Mouse (Mus musculus): ENCODE measurements around the gene Hbb-bt. TPM values are rescaled to one million over a fixed set of nuclear protein-coding genes. Genes with fewer than 3 reads are reported as not detected.
"Not testable (repeated sequence)": the region's sequence is repeated elsewhere in the genome, so short reads cannot be mapped to it uniquely, and the experiment has no call there.

Gene Hbb-bt
- polyA plus RNA-seq, 1 experiment from 2014 or later: 1,160 TPM

DNA sequence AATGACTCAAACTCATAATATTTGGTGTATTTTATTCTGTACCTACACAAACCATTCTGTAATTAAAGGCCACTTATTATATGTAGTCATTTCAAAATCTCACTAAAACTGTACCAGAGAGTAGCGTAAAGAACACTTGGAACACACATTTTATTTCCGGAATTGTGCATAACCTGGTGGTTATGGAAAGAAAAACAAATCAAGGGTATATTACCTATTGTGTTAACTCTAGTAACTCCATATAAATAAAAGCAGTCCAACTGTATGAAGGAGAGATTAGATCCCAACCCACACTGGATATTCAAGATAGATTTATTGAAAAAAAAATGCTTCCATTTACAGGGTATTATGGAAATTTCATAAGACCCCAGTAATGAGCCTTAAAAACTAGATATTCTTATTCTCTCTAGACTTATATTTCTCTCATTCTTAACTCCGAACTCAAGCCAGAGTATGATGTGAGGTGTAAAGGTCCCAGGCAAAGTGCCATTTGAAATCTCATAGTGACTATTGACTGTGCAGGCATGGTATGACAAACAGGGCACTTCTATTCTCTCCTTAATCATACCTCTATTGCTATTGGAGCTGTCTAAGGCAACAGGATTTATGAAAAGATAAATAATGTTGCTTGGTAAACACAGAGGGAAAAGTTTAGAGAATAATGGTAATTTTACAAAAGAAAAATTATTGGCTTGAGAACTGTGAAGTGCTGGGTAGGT lies 11.9 kb upstream of the Hbb-bt start:
- Histone ChIP-seq H3K9me3 (no peaks in the 10 kb centered on the region), H3K4me3 (no peak overlapping the region), H3K36me3 (no peaks in the 10 kb centered on the region), H3K27me3 (no peaks in the 10 kb centered on the region), H3K9ac (no peak overlapping the region), H3K4me1 (replicated peaks) (no peaks in the 10 kb centered on the region), H3K27ac (no peak overlapping the region), H3K4me2 (no peak overlapping the region)
- WGBS: 95% methylated on average over 3 of the region's 3 CpGs
- ATAC-seq (ENCODE audit: low FRiP score): no peak

DNA sequence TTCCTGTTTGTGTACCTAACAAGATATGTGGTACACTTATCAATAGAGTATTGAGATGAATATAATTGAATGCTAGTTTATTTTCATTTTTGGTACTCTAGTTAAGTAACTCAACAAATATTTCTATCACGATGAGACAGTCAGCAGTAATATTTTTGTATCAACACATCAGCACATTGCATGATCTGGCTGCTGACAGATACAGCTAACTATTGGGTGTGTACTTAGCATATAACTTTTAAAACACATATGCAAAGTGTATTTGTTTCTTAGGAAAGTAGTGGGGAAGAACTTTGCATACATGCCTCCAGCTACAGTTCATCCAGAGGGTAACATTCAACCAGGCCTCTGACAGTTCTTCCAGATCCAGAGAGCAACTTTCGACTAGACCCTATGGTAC lies 10.8 kb upstream of the Hbb-bt start:
- Histone ChIP-seq H3K4me1 (replicated peaks) (no peaks in the 10 kb centered on the region), H3K4me3 (no peak overlapping the region), H3K9ac (no peak overlapping the region), H3K27me3 (no peaks in the 10 kb centered on the region), H3K36me3 (no peaks in the 10 kb centered on the region), H3K27ac (no peak overlapping the region), H3K4me2 (no peak overlapping the region), H3K9me3 (no peaks in the 10 kb centered on the region)
- ATAC-seq (ENCODE audit: low FRiP score): no peak
- 91% methylated on average over 2 of the region's 2 CpGs for WGBS

DNA sequence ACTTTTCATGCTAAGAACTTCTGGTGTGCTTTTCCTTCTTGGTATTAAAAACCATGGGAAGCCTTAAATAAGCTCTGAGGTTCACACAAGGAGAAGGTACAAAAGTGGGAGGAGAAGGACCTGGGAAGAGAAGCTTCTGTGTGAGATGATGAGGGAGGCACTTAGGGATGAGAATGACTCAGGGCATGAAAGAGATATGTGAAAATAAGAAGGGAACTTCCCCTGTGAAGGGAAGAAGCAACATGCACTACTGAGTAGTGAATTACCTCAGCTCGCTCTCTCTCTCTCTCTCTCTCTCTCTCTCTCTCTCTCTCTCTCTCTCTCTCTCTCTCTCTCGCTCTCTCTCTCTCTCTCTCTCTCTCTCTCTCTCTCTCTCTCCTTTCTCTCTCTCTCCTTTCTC lies 1.3 kb upstream of the Hbb-bt start:
- not testable (repeated sequence) for H3K36me3 ChIP-seq; ATAC-seq (ENCODE audit: low FRiP score); H3K4me1 ChIP-seq (replicated peaks); H3K9me3 ChIP-seq; H3K4me3 ChIP-seq; H3K27ac ChIP-seq; H3K27me3 ChIP-seq; H3K9ac ChIP-seq; H3K4me2 ChIP-seq
- WGBS: no CpG with 5 or more reads among the region's 2 CpGs

DNA sequence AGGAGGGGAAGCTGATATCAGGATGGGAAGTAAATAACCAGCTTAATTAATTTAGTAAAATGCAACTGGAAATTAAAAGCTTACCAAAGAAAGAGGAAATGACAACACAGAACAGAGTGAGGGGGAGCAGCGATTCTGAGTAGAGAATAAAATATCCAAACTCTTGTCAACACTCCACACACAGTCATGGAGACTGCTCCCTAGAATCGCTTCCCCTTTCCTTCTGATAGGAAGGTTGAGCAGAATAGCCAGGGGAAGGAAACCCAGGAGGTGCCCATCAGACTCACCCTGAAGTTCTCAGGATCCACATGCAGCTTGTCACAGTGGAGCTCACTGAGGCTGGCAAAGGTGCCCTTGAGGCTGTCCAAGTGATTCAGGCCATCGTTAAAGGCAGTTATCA lies 644 bp downstream of the Hbb-bt start:
- not testable (repeated sequence) for H3K4me2 ChIP-seq; H3K4me1 ChIP-seq (replicated peaks); H3K27me3 ChIP-seq; ATAC-seq (ENCODE audit: low FRiP score); H3K36me3 ChIP-seq; H3K9me3 ChIP-seq; H3K27ac ChIP-seq; H3K9ac ChIP-seq; H3K4me3 ChIP-seq
- no CpG with 5 or more reads among the region's 3 CpGs for WGBS

DNA sequence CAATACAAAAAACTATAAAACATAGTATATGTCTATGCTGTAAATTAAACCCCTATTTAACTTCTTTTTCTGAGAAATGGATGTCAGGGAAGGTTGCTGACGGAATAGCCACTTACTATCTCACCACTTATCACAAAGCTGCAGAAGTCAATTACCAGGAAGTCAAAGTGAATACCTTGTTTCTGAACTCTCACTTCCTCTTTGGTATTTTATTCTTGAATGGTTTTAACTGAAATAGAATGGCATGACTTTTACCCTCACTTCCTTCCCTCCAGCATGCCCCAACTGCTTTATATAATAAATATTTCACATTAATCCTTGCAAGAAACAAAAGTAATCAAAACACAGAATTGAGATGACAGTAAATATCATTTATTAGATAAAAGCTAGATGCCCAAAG lies 1.6 kb downstream of the Hbb-bt start:
- ATAC-seq (ENCODE audit: low FRiP score): no peak
- WGBS: 68% methylated on average over 1 of the region's 1 CpGs
- Histone ChIP-seq H3K27me3 (no peaks in the 10 kb centered on the region), H3K9me3 (no peaks in the 10 kb centered on the region), H3K4me3 (no peak overlapping the region), H3K9ac (no peak overlapping the region), H3K36me3 (no peaks in the 10 kb centered on the region), H3K27ac (no peak overlapping the region), H3K4me1 (replicated peaks) (no peaks in the 10 kb centered on the region), H3K4me2 (no peak overlapping the region)

DNA sequence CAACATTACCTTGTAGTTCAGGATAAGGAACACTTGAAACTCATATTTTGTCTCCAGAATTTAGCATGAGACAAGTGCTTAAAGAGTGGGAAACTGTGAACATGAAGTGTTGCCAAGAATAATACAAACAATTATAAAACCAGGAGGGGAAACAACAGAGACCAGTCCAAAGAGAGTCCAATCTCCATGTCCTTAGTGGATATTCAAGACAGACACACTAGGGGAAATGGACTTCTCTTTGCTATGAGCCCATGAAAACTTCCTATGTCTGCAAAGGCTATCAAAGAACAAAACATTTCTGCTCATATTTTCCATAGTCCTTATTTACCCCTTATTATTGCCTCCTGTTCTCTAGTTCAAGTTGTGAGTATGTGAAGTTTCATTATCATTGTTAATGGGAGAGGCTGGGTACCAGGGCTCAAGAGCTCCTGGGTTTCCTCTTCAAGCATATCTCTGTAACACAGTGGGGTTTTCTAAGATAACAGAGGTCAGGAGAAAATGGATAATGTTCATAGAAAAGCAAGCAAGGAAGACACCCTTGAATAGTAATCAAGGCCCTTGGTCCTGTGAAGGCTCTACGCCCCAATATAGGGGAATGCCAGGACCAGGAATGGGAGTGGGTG lies 2.5 kb downstream of the Hbb-bt start:
- no peak overlapping the region for H3K27ac ChIP-seq
- H3K9me3 ChIP-seq: no peaks in the 10 kb centered on the region
- WGBS: 92% methylated on average over 1 of the region's 1 CpGs
- no peak overlapping the region for H3K9ac ChIP-seq
- H3K36me3 ChIP-seq: no peaks in the 10 kb centered on the region
- no peaks in the 10 kb centered on the region for H3K27me3 ChIP-seq
- no peaks in the 10 kb centered on the region for H3K4me1 ChIP-seq (replicated peaks)
- no peak overlapping the region for H3K4me3 ChIP-seq
- ATAC-seq (ENCODE audit: low FRiP score): no peak
- no peak overlapping the region for H3K4me2 ChIP-seq

DNA sequence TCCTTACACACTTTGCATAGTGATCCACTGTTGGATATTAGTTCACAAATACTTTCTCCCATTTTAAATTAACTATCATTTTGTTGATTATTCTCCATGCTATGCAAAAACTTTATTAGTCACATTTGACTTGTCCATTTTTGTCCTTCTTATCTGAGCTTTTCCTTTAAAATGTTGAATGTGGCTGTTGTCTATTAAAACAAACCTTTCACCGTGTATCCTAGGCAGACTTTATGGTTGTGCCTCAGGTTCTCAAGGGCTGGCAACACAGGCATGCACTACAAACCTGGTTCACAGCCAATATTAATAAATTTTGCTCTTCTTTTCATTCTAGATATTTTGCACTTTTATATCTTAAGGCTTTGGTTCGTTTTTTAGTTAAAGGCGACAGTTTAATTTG lies 3.0 kb downstream of the Hbb-bt start:
- Histone ChIP-seq H3K4me1 (replicated peaks) (no peaks in the 10 kb centered on the region), H3K4me2 (no peak overlapping the region), H3K36me3 (no peaks in the 10 kb centered on the region), H3K9ac (no peak overlapping the region), H3K9me3 (no peaks in the 10 kb centered on the region), H3K27ac (no peak overlapping the region), H3K4me3 (no peak overlapping the region), H3K27me3 (no peaks in the 10 kb centered on the region)
- 78% methylated on average over 3 of the region's 3 CpGs for WGBS
- no peak for ATAC-seq (ENCODE audit: low FRiP score)

DNA sequence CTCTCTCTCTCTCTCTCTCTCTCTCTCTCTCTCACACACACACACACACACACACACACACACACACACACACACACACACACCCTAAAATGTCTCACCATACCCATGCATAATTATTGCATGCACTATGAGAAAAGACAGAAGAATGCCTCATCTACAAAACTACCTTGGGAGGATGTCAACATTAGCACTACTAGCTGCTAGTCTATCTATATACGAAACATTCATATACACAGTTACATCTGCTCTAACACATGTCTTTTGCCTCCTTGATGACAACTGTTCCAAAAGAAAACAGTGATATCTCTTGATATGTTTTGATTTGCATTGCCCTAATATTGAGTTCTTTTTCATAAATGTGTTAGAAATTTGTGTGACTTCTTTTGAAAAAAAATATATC lies 3.5 kb downstream of the Hbb-bt start:
- ATAC-seq (ENCODE audit: low FRiP score): no peak
- 90% methylated on average over 1 of the region's 1 CpGs for WGBS

DNA sequence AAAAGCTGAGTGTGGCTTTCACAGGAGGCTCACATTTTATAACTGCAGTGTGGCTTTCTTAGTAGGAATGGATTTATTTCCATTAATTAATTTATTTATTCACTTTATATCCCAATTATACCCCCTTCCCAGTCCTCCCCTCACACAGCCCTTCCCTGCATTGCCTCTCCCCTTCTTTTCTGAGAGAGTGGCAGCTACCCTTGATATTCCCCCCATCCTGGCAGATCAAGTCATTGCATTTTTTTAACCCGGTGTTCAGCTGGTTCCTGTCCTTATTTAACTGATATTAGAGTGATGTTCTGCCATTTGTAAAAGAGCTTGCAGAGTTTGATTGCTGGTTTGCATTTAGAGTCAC lies 4.0 kb downstream of the Hbb-bt start:
- 71% methylated on average over 1 of the region's 1 CpGs for WGBS
- Histone ChIP-seq H3K4me1 (replicated peaks) (no peaks in the 10 kb centered on the region), H3K9me3 (no peaks in the 10 kb centered on the region), H3K36me3 (no peaks in the 10 kb centered on the region), H3K27ac (no peak overlapping the region), H3K4me2 (no peak overlapping the region), H3K27me3 (no peaks in the 10 kb centered on the region), H3K9ac (no peak overlapping the region), H3K4me3 (no peak overlapping the region)
- ATAC-seq (ENCODE audit: low FRiP score): no peak

More for the DNA sequence above, 3.5 kb downstream of the Hbb-bt start:
- H3K4me2 ChIP-seq: no peak overlapping the region
- H3K4me3 ChIP-seq: no peak overlapping the region
- no peaks in the 10 kb centered on the region for H3K36me3 ChIP-seq
- H3K4me1 ChIP-seq (replicated peaks): no peaks in the 10 kb centered on the region
- no peaks in the 10 kb centered on the region for H3K27me3 ChIP-seq
- H3K9ac ChIP-seq: no peak overlapping the region
- H3K27ac ChIP-seq: no peak overlapping the region
- H3K9me3 ChIP-seq: no peaks in the 10 kb centered on the region

DNA sequence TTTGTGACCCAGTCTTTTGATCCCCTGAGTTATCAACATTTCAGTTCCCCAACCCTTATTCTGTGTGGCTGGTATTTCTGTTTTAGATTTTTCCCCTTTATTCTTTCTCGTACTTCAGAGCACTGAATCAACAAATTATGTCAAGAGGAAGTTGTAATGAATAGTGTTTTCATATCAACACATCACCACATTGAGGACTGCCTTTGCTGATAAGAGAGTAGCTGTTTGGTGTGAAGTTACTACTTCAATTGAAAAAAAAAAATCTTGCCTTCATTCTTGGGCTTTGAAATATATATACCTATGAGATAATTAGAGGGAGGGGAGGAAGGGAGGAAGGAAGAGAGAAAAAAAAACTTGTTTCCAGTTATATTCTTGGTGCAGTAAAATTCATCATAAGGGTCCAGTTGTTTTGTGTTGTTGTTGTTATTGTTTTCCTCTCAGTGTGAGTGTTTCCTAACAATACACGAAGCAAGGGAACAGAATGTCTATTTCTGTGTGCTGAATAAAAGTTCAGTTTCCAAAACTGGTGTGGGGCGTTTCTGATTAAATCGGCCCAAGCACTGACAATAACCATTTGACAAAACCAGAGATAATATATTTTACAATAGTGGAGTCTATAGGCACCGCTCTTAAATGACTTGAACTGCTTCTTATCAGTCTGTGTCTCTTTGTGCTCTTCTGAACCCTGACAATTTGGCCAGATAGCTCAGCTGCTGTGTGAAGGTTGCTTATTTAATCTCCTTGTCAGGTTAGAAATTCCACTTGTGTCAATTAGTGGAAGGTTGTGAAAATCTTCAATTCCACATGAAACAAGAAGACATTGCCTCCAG lies 4.6 kb downstream of the Hbb-bt start:
- H3K36me3 ChIP-seq: no peaks in the 10 kb centered on the region
- no peak overlapping the region for H3K9ac ChIP-seq
- H3K9me3 ChIP-seq: no peaks in the 10 kb centered on the region
- WGBS: 77% methylated on average over 5 of the region's 5 CpGs
- ATAC-seq (ENCODE audit: low FRiP score): no peak
- H3K4me2 ChIP-seq: no peak overlapping the region
- no peaks in the 10 kb centered on the region for H3K27me3 ChIP-seq
- no peaks in the 10 kb centered on the region for H3K4me1 ChIP-seq (replicated peaks)
- H3K4me3 ChIP-seq: no peak overlapping the region
- H3K27ac ChIP-seq: no peak overlapping the region

DNA sequence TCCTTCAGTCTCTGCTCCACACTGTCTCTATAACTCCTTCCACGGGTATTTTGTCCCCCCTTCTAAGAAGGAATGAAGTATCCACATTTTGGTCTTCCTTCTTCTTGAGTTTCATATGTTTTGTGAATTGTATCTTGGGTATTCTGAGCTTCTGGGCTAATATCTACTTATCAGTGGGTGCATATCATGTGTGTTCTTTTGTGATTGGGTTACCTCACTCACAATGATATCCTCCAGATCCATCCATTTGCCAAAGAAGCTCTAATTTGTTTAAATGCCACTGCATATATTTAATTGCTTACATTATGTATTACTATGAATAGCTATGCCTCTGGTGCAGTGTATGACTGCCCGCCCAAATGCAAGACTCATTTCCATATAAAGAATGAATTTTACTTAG lies 5.7 kb downstream of the Hbb-bt start:
- H3K4me1 ChIP-seq (replicated peaks); H3K9me3 ChIP-seq; H3K4me2 ChIP-seq; H3K27ac ChIP-seq; H3K4me3 ChIP-seq; ATAC-seq (ENCODE audit: low FRiP score); H3K27me3 ChIP-seq; H3K36me3 ChIP-seq; H3K9ac ChIP-seq: not testable (repeated sequence)
- WGBS: 80% methylated on average over 2 of the region's 2 CpGs

DNA sequence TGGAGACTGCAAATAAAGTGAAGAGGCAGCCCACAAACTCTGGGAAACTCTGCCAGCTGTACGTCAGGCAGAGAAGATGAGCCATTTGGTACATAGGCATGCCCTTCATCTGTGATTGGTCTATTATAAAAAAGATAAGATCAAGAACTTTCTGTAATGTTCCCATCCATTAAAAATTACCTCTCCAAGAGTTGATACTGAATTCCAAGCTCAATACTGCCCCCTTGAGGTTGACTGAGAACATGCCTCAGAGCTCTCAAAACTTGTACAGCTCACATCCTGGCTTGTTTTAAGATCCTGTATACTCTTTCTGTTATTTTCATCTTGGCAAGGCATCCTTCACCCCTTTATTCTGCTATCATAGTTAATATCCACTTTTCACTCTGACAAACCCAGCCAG lies 6.9 kb downstream of the Hbb-bt start:
- Histone ChIP-seq H3K4me2 (no peak overlapping the region), H3K4me1 (replicated peaks) (no peaks in the 10 kb centered on the region), H3K36me3 (no peaks in the 10 kb centered on the region), H3K4me3 (no peak overlapping the region), H3K9me3 (no peaks in the 10 kb centered on the region), H3K27ac (no peak overlapping the region), H3K27me3 (no peaks in the 10 kb centered on the region), H3K9ac (no peak overlapping the region)
- ATAC-seq (ENCODE audit: low FRiP score): no peak
- 73% methylated on average over 1 of the region's 1 CpGs for WGBS
